Mouse (Mus musculus) intestine, embryonic 16.5 days (tissue): ENCODE data around the gene Eml2. TPM values are rescaled to one million over a fixed set of nuclear protein-coding genes. Genes with fewer than 3 reads are reported as not detected.

Experiments
- ATAC-seq: fragments of 200-750 bp; cut with Nextera tagmentation; 2 replicates; pipeline ENCODE4 v1.8.0; 2017; ENCODE audit warnings: moderate TSS enrichment, moderate library complexity
- H3K27ac ChIP-seq: fragments of 300-500 bp; sonication (generic); 2 replicates; pipeline ENCODE4 v1.5.1; 2014; ENCODE audit warnings: mild to moderate bottlenecking, low read length
- H3K27me3 ChIP-seq: fragments of 300-500 bp; sonication (generic); replicated peaks from 2 replicates; pipeline ENCODE4 v1.6.1; 2014; ENCODE audit warnings: low read length, control low read depth, mixed read lengths; ENCODE audit not compliant: control insufficient read depth, insufficient read depth
- H3K36me3 ChIP-seq: fragments of 300-500 bp; sonication (generic); 2 replicates; pipeline ENCODE4 v1.6.1; 2014; ENCODE audit warnings: low read length, control low read depth; ENCODE audit not compliant: control insufficient read depth, insufficient read depth
- H3K4me1 ChIP-seq: fragments of 300-500 bp; sonication (generic); 2 replicates; pipeline ENCODE4 v1.6.1; 2014; ENCODE audit warnings: low read length, control low read depth, mixed read lengths; ENCODE audit not compliant: control insufficient read depth, insufficient read depth
- H3K4me2 ChIP-seq: fragments of 300-500 bp; sonication (generic); 2 replicates; pipeline ENCODE4 v1.6.1; 2014; ENCODE audit warnings: low read depth, low read length, control low read depth
- H3K4me3 ChIP-seq: fragments of 300-500 bp; sonication (generic); 2 replicates; pipeline ENCODE4 v1.5.1; 2014; ENCODE audit warnings: mild to moderate bottlenecking, low read length
- H3K9ac ChIP-seq: fragments of 300-500 bp; sonication (generic); 2 replicates; pipeline ENCODE4 v1.6.1; 2014; ENCODE audit warnings: low read depth, low read length
- H3K9me3 ChIP-seq: fragments of 300-500 bp; sonication (generic); 2 replicates; pipeline ENCODE4 v1.6.1; 2016; ENCODE audit warnings: low read length, control low read depth; ENCODE audit not compliant: control insufficient read depth
- WGBS: fragments of 180-500 bp; shearing (Covaris S2); extraction: QIAGEN DNeasy Blood & Tissue Kit; methylation state at CpG from one replicate; pipeline ENCODE4 v1.1.7; 2014; 5-methylcytosine and 5-hydroxymethylcytosine counted together
- polyA plus RNA-seq: library from polyadenylated mRNA; unstranded; fragments of >200 nt; fragmentation: Nextera tagmentation; extraction: Ambion mirVana; gene quantifications from 2 replicates; pipeline ENCODE4 v1.2.1, GENCODE M21; 2015

The Eml2 gene
- polyA plus RNA-seq, 1 experiment from 2014 or later = 7.1 TPM

DNA sequence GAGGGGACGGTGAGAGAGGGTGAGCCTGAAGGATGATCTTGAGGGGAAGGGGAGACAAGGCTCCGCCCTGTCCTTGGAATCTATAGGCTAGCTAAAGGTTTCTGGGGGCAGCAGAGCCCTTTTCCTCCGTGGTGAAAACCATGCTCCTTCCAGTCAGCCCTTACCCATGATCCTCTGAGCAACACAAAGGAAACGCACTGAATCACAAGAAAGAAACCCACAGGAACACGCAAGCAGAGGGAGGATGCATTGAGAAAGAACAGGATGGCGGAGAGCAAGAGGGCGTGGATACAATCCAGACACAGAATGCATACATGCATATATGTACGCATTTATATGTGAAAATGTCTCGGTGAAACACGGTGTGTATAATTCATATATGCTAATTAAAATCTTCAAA, 6.7 kb upstream of the Eml2 start:
- no peak overlapping the region for H3K9ac ChIP-seq
- H3K27ac ChIP-seq = peak overlapping the region; percentile 73
- no peaks in the 10 kb centered on the region for H3K27me3 ChIP-seq

DNA sequence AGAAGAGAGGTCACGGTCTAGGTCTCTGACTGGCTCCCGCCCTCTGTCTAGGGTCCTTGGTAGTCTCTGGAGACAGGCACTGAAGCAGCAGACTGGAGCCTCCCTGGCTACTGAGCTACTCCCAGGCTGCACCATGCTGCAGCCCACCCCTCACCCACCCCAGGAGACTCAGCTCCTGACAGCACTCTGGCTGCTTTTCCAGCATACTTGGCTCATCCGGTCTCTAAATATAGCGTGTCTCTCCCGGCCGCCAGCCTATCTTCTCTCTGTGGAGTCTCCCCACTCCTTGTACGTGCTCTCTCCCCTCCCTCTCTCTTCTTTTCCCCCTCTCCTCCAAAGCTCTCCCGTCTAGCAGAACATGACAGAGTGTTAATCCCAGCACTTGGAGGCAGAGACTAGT, 6.1 kb upstream of the Eml2 start:
- WGBS = 43% methylated on average over 8 of the region's 8 CpGs

More for the DNA sequence above, 6.7 kb upstream of the Eml2 start:
- Histone ChIP-seq H3K4me3 (no peak overlapping the region), H3K36me3 (no peaks in the 10 kb centered on the region), H3K9me3 (peaks cover 6% of the 10 kb centered on the region; the same call in 1 of the 2 replicates), H3K4me2 (no peak overlapping the region), H3K4me1 (peaks cover 28% of the 10 kb centered on the region)
- WGBS = 56% methylated on average over 10 of the region's 10 CpGs
- ATAC-seq = no peak

DNA sequence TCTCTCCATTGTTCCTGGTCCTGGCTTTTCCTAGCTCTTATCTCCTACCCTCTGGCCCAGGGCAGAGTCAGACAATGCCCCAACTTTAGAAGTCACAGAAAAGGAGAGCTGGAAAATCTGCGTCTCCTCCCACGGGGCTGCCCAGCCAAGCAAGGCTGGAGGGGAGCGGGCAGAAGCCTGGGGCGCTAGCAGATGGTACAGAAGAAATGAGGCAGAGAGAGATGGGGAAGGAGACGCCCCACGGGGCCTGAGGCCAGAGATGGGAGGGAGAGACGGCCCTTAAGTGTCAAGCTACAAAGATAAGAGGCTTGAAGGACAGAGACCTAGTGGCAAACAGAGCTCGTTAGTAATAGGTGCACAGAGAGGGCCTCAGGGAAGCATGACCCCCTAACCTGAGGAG, 4.4 kb upstream of the Eml2 start:
- WGBS = 49% methylated on average over 8 of the region's 8 CpGs
- no peaks in the 10 kb centered on the region for H3K36me3 ChIP-seq
- no peak overlapping the region for H3K4me2 ChIP-seq
- no peak for ATAC-seq
- peaks cover 6% of the 10 kb centered on the region; the same call in 1 of the 2 replicates for H3K9me3 ChIP-seq
- H3K27me3 ChIP-seq = peaks cover 16% of the 10 kb centered on the region
- H3K9ac ChIP-seq = no peak overlapping the region
- H3K27ac ChIP-seq = no peak overlapping the region; the same call in 1 of the 2 replicates
- H3K4me1 ChIP-seq = peaks cover 13% of the 10 kb centered on the region
- no peak overlapping the region for H3K4me3 ChIP-seq

More for the DNA sequence above, 6.1 kb upstream of the Eml2 start:
- H3K4me2 ChIP-seq = no peak overlapping the region
- no peak overlapping the region for H3K9ac ChIP-seq
- ATAC-seq = peak; percentile 53
- H3K27me3 ChIP-seq = no peaks in the 10 kb centered on the region
- peaks cover 21% of the 10 kb centered on the region for H3K4me1 ChIP-seq
- peaks cover 6% of the 10 kb centered on the region; the same call in 1 of the 2 replicates for H3K9me3 ChIP-seq
- peak overlapping the region; percentile 73 for H3K27ac ChIP-seq
- no peak overlapping the region for H3K4me3 ChIP-seq
- no peaks in the 10 kb centered on the region for H3K36me3 ChIP-seq

DNA sequence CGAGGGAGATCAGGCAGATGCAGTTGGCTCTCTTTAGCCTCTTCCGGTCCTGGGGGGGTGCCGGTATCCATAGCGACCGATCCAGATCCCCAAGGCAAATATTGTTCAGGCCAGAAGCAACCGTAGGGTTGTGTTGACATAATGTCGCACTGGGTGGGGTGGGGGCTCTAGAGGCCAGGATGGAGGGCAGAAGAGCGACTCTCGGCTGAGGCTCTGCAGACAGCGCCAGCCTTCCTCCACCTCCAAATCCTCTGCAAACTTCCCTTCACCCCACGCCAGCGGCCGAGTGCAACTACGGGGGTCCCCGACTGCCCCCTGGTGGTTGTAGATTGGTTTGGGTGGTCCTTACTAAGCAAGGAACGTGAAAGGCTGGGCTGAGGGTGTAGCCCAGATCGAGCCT, 3.3 kb upstream of the Eml2 start:
- ATAC-seq = peak; percentile 43
- H3K27me3 ChIP-seq = peaks cover 26% of the 10 kb centered on the region
- H3K9me3 ChIP-seq = no peaks in the 10 kb centered on the region
- 3% methylated on average over 17 of the region's 17 CpGs for WGBS
- H3K4me2 ChIP-seq = peak overlapping the region; percentile 50
- no peak overlapping the region for H3K27ac ChIP-seq
- peaks cover 13% of the 10 kb centered on the region for H3K4me1 ChIP-seq
- peak overlapping the region; percentile 58 for H3K9ac ChIP-seq
- peak overlapping the region; percentile 38 for H3K4me3 ChIP-seq
- no peaks in the 10 kb centered on the region for H3K36me3 ChIP-seq

- Histone ChIP-seq H3K4me2 (peak overlapping the region; percentile 12; the same call in 1 of the 2 replicates), H3K9ac (0 out of 2 replicates have a peak overlapping the region, but pooled peaks have one; percentile 48), H3K9me3 (no peaks in the 10 kb centered on the region), H3K27me3 (peaks cover 50% of the 10 kb centered on the region), H3K36me3 (no peaks in the 10 kb centered on the region), H3K4me1 (peaks cover 29% of the 10 kb centered on the region), H3K4me3 (peak overlapping the region; percentile 24), H3K27ac (no peak overlapping the region)
- 8% methylated on average over 21 of the region's 21 CpGs for WGBS
- ATAC-seq = no peak
These were observed 311 bp downstream of the Eml2 start for GRCm38 (mm10) chr7:19176516-19176947.

DNA sequence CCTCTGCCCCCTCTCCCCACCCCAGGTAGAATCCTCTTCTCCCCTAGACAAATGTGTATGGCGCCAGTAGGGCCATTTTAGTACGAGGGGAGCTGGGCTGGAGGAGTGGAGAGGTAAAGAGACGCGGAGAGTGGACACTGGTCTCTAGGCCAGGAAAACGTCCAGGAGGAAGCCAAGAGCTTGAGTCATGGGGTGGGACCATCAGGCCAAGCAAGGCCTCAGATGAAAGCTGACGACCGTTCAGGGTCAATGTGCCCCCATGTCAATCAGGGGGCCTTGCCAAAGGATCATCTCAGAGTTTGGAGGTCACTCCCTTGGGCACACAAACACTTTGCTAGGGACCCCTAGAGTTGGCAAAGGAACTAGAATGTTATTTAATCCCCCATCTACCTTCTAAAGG, 995 bp downstream of the Eml2 start:
- H3K4me2 ChIP-seq = no peak overlapping the region
- H3K9ac ChIP-seq = no peak overlapping the region
- no peak for ATAC-seq
- 73% methylated on average over 7 of the region's 7 CpGs for WGBS
- H3K4me1 ChIP-seq = peaks cover 29% of the 10 kb centered on the region
- H3K4me3 ChIP-seq = no peak overlapping the region
- no peaks in the 10 kb centered on the region for H3K36me3 ChIP-seq
- H3K27me3 ChIP-seq = peaks cover 50% of the 10 kb centered on the region
- no peak overlapping the region for H3K27ac ChIP-seq
- no peaks in the 10 kb centered on the region for H3K9me3 ChIP-seq

GRCm38 (mm10) chr7:19178035-19178434, 1.8 kb downstream of the Eml2 start:
- H3K4me2 ChIP-seq = no peak overlapping the region
- H3K9ac ChIP-seq = no peak overlapping the region
- H3K9me3 ChIP-seq = no peaks in the 10 kb centered on the region
- peaks cover 50% of the 10 kb centered on the region for H3K27me3 ChIP-seq
- H3K27ac ChIP-seq = no peak overlapping the region
- WGBS = 13% methylated on average over 15 of the region's 18 CpGs
- H3K4me1 ChIP-seq = peaks cover 22% of the 10 kb centered on the region
- no peaks in the 10 kb centered on the region for H3K36me3 ChIP-seq
- H3K4me3 ChIP-seq = no peak overlapping the region
- no peak for ATAC-seq

- H3K4me2 ChIP-seq = peak overlapping the region; percentile 38
- peaks cover 50% of the 10 kb centered on the region for H3K27me3 ChIP-seq
- H3K36me3 ChIP-seq = no peaks in the 10 kb centered on the region
- H3K4me3 ChIP-seq = peak overlapping the region; percentile 12; the same call in 1 of the 2 replicates
- no peak for ATAC-seq
- H3K4me1 ChIP-seq = peaks cover 21% of the 10 kb centered on the region
- no peak overlapping the region for H3K9ac ChIP-seq
- no peak overlapping the region for H3K27ac ChIP-seq
- 7% methylated on average over 27 of the region's 27 CpGs for WGBS
- no peaks in the 10 kb centered on the region for H3K9me3 ChIP-seq
These were observed 2.3 kb downstream of the Eml2 start for GRCm38 (mm10) chr7:19178443-19179092.

GRCm38 (mm10) chr7:19179173-19179572, 3.0 kb downstream of the Eml2 start:
- Histone ChIP-seq H3K4me2 (peak overlapping the region; percentile 38), H3K36me3 (no peaks in the 10 kb centered on the region), H3K9me3 (no peaks in the 10 kb centered on the region), H3K4me3 (peak overlapping the region; percentile 30), H3K4me1 (peaks cover 21% of the 10 kb centered on the region), H3K27me3 (peaks cover 50% of the 10 kb centered on the region), H3K27ac (no peak overlapping the region), H3K9ac (0 out of 2 replicates have a peak overlapping the region, but pooled peaks have one; percentile 10)
- under 1% methylated on average over 31 of the region's 32 CpGs for WGBS
- ATAC-seq = peak; percentile 17; the same call in 1 of the 2 replicates
